Mouse (Mus musculus) intestine, embryonic 16.5 days (tissue): ENCODE results near the gene Usp16. TPM values are rescaled to one million over a fixed set of nuclear protein-coding genes. Genes with fewer than 3 reads are reported as not detected.
"Not testable (repeated sequence)": the region's sequence is repeated elsewhere in the genome, so short reads cannot be mapped to it uniquely, and the experiment has no call there.

Source experiments
- ATAC-seq: fragments of 200-750 bp; cut with Nextera tagmentation; 2 replicates; pipeline ENCODE4 v1.8.0; 2017; ENCODE audit warnings: moderate TSS enrichment, moderate library complexity
- H3K27ac ChIP-seq: fragments of 300-500 bp; sonication (generic); 2 replicates; pipeline ENCODE4 v1.5.1; 2014; ENCODE audit warnings: mild to moderate bottlenecking, low read length
- H3K27me3 ChIP-seq: fragments of 300-500 bp; sonication (generic); replicated peaks from 2 replicates; pipeline ENCODE4 v1.6.1; 2014; ENCODE audit warnings: low read length, control low read depth, mixed read lengths; ENCODE audit not compliant: control insufficient read depth, insufficient read depth
- H3K36me3 ChIP-seq: fragments of 300-500 bp; sonication (generic); 2 replicates; pipeline ENCODE4 v1.6.1; 2014; ENCODE audit warnings: low read length, control low read depth; ENCODE audit not compliant: control insufficient read depth, insufficient read depth
- H3K4me1 ChIP-seq: fragments of 300-500 bp; sonication (generic); 2 replicates; pipeline ENCODE4 v1.6.1; 2014; ENCODE audit warnings: low read length, control low read depth, mixed read lengths; ENCODE audit not compliant: control insufficient read depth, insufficient read depth
- H3K4me2 ChIP-seq: fragments of 300-500 bp; sonication (generic); 2 replicates; pipeline ENCODE4 v1.6.1; 2014; ENCODE audit warnings: low read depth, low read length, control low read depth
- H3K4me3 ChIP-seq: fragments of 300-500 bp; sonication (generic); 2 replicates; pipeline ENCODE4 v1.5.1; 2014; ENCODE audit warnings: mild to moderate bottlenecking, low read length
- H3K9ac ChIP-seq: fragments of 300-500 bp; sonication (generic); 2 replicates; pipeline ENCODE4 v1.6.1; 2014; ENCODE audit warnings: low read depth, low read length
- H3K9me3 ChIP-seq: fragments of 300-500 bp; sonication (generic); 2 replicates; pipeline ENCODE4 v1.6.1; 2016; ENCODE audit warnings: low read length, control low read depth; ENCODE audit not compliant: control insufficient read depth
- WGBS: fragments of 180-500 bp; shearing (Covaris S2); extraction: QIAGEN DNeasy Blood & Tissue Kit; methylation state at CpG from one replicate; pipeline ENCODE4 v1.1.7; 2014; 5-methylcytosine and 5-hydroxymethylcytosine counted together
- polyA plus RNA-seq: library from polyadenylated mRNA; unstranded; fragments of >200 nt; fragmentation: Nextera tagmentation; extraction: Ambion mirVana; gene quantifications from 2 replicates; pipeline ENCODE4 v1.2.1, GENCODE M21; 2015

Usp16 gene
- polyA plus RNA-seq, 1 experiment from 2014 or later = 33.7 TPM

DNA sequence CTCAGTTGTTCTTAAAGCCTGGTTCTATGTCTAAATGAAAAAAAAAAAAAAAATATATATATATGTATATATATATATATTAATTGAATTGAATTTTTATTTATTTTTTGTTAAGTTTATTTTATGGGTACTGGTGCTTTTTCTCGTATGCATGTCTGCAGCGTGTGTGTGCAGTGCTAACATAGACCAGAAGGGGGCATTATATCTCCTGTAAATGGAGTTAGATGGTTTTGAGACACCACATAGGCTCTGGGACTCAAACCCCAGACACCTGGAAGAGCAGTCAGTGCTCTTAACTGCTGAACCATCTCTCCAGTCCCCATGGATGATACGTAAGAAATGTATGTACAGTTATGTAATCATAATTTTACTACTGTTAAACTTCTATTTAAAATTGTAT lies 4.2 kb downstream of the Usp16 start:
- no peak for ATAC-seq
- H3K4me3 ChIP-seq = no peak overlapping the region
- no peaks in the 10 kb centered on the region for H3K9me3 ChIP-seq
- WGBS = 97% methylated on average over 3 of the region's 3 CpGs
- H3K36me3 ChIP-seq = peaks cover 8% of the 10 kb centered on the region; the same call in 1 of the 2 replicates
- H3K27me3 ChIP-seq = no peaks in the 10 kb centered on the region
- H3K4me1 ChIP-seq = peaks cover 12% of the 10 kb centered on the region
- no peak overlapping the region for H3K27ac ChIP-seq
- no peak overlapping the region for H3K4me2 ChIP-seq
- no peak overlapping the region for H3K9ac ChIP-seq

DNA sequence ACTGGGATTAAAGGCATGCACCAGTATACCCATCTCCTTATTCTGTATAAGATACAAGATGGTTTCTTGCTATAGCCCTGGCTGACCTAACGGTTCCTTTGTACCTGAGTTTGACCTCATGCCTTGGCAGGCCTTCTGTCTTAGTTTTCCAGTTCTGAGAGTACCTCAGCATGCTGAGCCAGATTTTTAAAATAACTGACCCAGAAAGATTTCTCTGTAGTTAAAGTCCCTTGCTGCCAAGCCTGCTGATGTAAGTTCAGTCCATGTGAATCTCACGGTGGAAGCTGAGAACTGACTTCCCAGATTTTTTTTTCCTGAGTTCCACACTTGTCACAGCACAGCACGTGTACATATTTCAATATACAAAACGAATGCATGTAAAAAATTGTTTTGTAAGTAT lies 16.1 kb downstream of the Usp16 start:
- Histone ChIP-seq H3K4me3 (no peak overlapping the region), H3K4me1 (no peaks in the 10 kb centered on the region), H3K36me3 (peaks cover 17% of the 10 kb centered on the region), H3K4me2 (no peak overlapping the region), H3K27ac (no peak overlapping the region), H3K9ac (no peak overlapping the region), H3K27me3 (no peaks in the 10 kb centered on the region), H3K9me3 (no peaks in the 10 kb centered on the region)
- WGBS = 90% methylated on average over 4 of the region's 4 CpGs
- ATAC-seq = no peak

DNA sequence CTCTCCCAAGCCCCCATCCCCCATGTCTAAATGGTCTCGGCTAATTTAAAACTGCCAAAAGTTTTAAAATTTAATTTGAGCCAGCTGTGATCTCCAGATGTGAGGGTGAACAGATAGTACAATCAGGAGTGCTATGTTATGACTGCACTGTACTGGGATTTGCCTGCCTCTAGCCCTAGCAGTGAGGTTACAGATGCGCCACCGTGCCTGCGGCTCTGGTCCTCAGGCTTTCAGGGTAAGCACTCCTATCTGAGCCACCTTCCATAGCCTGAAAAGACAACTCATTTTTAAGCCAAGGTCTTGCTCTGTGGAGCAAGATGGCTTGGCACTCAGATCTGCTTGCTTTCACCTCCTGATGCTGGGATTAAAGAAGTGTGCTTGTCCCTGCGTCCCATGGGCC lies 29.9 kb downstream of the Usp16 start:
- Histone ChIP-seq H3K4me2 (no peak overlapping the region), H3K9ac (no peak overlapping the region), H3K36me3 (peaks cover 21% of the 10 kb centered on the region), H3K4me3 (no peak overlapping the region), H3K9me3 (no peaks in the 10 kb centered on the region), H3K27me3 (no peaks in the 10 kb centered on the region), H3K4me1 (no peaks in the 10 kb centered on the region), H3K27ac (no peak overlapping the region)
- ATAC-seq = no peak
- 92% methylated on average over 5 of the region's 5 CpGs for WGBS

DNA sequence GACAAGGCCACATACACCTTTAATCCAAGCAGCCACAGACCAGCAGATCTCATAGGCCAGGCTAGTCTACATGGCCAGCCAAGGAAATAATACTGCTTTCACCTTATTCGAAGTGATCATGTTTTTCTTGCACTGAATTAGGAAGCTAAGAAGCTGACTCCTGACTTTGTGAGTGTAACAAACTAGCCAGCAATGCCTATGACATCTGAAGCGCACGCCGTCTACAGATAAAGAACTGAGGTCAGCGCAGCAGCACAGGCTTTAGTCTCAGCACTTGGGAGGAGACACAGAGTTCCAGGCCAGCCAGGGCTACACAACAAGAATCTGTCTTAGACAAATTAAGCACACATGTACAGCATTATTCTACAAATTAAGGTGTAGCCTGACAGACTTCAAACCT lies 32.2 kb downstream of the Usp16 start:
- H3K27me3 ChIP-seq = no peaks in the 10 kb centered on the region
- no peaks in the 10 kb centered on the region for H3K4me1 ChIP-seq
- 95% methylated on average over 5 of the region's 5 CpGs for WGBS
- H3K36me3 ChIP-seq = peaks cover 34% of the 10 kb centered on the region
- H3K9ac ChIP-seq = no peak overlapping the region
- no peak for ATAC-seq
- H3K27ac ChIP-seq = no peak overlapping the region
- no peak overlapping the region for H3K4me3 ChIP-seq
- H3K4me2 ChIP-seq = no peak overlapping the region
- H3K9me3 ChIP-seq = no peaks in the 10 kb centered on the region

DNA sequence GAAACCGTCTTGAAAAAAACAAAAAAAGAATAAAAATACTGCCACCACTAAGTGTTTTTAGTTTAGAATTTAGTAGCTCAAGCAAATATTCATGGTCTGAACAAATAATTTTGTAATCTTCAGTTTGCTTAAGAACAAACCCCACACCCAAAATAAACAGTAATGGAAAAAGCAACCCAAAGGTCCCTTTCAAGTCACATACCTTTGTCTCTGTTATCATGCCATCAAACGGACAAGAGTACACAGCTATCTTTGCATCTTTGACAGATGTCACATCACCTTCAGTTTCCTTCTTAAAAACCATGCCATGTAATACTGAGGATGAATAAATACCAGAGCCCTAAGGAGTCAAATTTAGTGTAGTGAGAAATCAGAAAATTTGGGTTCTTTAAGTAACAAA lies 34.1 kb downstream of the Usp16 start:
- WGBS = 68% methylated on average over 2 of the region's 2 CpGs
- no peak overlapping the region for H3K4me2 ChIP-seq
- ATAC-seq = no peak

DNA sequence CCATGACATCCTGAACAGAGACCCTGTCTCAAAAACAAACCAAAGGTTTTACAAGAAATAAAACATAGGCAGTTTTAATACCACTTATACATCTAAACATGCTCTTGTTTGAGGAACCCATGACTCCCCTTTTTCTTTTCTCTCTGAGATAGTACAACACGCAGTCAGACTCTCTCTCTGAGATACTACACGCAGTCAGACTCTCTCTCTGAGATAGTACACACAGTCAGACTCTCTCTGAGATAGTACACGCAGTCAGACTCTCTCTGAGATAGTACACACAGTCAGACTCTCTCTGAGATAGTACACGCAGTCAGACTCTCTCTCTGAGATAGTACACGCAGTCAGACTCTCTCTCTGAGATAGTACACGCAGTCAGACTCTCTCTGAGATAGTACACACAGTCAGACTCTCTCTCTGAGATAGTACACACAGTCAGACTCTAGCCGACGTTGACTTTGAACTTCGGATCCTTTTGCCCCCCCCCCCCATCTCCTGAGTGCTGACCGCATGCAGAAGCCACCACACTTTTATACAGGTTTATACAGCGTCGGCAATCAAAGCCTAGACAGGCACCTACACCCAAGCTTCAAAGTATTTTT lies 37.8 kb downstream of the Usp16 start:
- peaks cover 13% of the 10 kb centered on the region for H3K4me1 ChIP-seq
- H3K4me3 ChIP-seq, H3K9ac ChIP-seq, H3K9me3 ChIP-seq, H3K27me3 ChIP-seq, H3K27ac ChIP-seq, ATAC-seq, H3K4me2 ChIP-seq: not testable (repeated sequence)
- 96% methylated on average over 12 of the region's 12 CpGs for WGBS
- peaks cover 15% of the 10 kb centered on the region; the same call in 1 of the 2 replicates for H3K36me3 ChIP-seq

More for the DNA sequence above, 34.1 kb downstream of the Usp16 start:
- no peak overlapping the region for H3K9ac ChIP-seq
- no peaks in the 10 kb centered on the region for H3K27me3 ChIP-seq
- peaks cover 28% of the 10 kb centered on the region for H3K36me3 ChIP-seq
- H3K27ac ChIP-seq = no peak overlapping the region
- no peak overlapping the region for H3K4me3 ChIP-seq
- H3K9me3 ChIP-seq = no peaks in the 10 kb centered on the region
- H3K4me1 ChIP-seq = no peaks in the 10 kb centered on the region

DNA sequence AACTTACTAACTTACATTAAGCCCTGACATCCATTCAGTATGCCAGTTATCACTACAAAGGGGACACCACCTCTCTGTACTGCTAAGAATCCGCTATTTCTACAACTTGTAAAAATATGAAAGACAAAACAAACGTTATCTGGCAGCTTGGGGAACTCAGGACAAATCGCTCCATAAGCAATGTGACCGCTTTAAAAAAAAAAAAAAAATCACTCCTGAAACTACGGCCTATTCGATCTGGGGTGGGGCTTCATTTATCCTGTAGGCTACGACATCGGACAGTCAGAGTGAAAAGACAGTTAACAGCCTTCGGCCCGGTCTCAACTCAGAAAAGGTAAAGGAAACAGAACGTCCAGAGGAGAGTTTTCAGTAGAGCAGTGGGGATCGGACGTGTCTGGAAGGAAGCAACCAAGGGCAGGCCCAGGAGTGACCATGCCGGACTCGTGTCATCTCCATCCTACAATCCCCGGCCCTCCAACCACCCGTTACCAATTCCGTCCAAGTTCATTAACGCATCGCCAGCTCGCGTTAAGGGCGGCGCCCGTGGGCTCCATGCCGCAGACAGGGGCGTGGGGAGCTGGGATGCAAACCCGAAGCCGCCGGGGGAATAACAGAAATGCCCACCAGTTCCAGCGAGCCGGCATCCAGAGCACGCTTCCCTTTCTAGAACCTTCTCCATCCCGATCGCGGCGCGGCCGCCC lies 40.6 kb downstream of the Usp16 start:
- ATAC-seq = peak; percentile 53

DNA sequence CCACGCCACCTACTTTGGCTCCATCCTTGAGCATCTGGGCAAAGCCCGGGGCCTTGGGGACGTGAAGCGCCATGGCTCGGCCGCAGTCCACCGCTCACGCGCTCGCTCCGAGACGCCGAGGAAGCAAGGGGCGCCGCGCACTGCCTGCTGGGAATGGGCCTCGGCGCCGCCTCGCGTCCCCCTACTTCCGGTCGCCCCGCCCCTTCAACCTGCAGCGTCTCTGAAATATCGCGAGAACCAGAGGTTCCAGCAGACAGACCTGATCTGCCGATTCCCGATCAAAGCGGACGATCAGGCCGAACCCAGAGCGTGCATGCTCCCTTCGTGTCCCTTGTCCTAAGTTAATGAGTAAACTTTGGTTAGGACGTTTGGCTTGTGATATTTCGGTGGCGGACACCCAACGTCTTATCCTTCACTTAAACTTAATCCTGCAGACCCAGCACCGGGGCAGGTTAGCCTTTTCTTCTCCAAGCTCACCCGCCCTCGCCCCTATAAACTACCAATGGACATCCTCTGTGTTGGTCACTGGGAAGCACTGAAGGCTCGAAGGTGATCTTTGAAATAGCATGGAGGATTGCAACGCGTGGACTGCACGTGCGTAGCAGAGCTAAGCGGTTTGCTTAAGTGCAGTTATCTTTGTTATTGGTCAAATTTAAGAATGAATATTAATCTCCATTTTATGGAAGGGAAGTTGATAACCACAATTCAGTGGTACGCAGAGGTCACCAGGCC lies 41.4 kb downstream of the Usp16 start, which contains the start of gene Cct8:
Gene Cct8 (minus strand): TSS at position 158 of the 732 bp plus-strand sequence.
- peaks cover 3% of the 10 kb centered on the region; the same call in 1 of the 2 replicates for H3K36me3 ChIP-seq
- peak within 1 kb of the TSS; percentile 96 for H3K4me3 ChIP-seq
- peak; percentile 96 for ATAC-seq
- H3K27me3 ChIP-seq = no peaks in the 10 kb centered on the region
- peak within 1 kb of the TSS; percentile 71 for H3K4me2 ChIP-seq
- H3K4me1 ChIP-seq = peaks cover 13% of the 10 kb centered on the region
- H3K9ac ChIP-seq = peak within 1 kb of the TSS; percentile 94
- H3K9me3 ChIP-seq = no peaks in the 10 kb centered on the region
- peak within 1 kb of the TSS; percentile 88 for H3K27ac ChIP-seq
- under 1% methylated on average over 48 of the region's 48 CpGs for WGBS

More for the DNA sequence above, 40.6 kb downstream of the Usp16 start:
- H3K4me1 ChIP-seq = peaks cover 13% of the 10 kb centered on the region
- H3K9ac ChIP-seq = peak overlapping the region; percentile 94
- under 1% methylated on average over 39 of the region's 39 CpGs for WGBS
- peak overlapping the region; percentile 88 for H3K27ac ChIP-seq
- H3K4me2 ChIP-seq = peak overlapping the region; percentile 71
- peak overlapping the region; percentile 96 for H3K4me3 ChIP-seq
- H3K27me3 ChIP-seq = no peaks in the 10 kb centered on the region
- H3K9me3 ChIP-seq = no peaks in the 10 kb centered on the region
- peaks cover 9% of the 10 kb centered on the region; the same call in 1 of the 2 replicates for H3K36me3 ChIP-seq

DNA sequence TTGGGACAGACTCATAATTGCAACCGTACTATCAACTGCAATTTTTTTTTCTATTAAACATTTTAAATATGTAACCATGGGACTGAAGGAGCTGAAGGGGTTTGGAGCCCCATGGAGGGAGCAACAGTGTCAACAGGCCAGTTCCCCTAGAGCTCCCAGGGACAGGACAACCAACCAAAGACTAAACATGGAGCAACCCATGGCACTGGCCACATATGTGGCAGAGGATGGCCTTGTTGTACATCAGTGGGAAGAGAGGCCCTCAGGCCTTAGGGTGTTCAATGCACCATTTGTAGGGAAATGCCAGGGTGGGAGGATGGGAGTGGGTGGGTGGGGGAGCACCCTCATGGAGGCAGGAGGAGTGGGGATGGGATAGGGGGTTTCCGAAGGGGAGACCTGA lies 42.2 kb downstream of the Usp16 start:
- no peaks in the 10 kb centered on the region for H3K27me3 ChIP-seq
- H3K27ac ChIP-seq = no peak overlapping the region
- peak overlapping the region; percentile 53 for H3K4me2 ChIP-seq
- H3K4me3 ChIP-seq = peak overlapping the region; percentile 35
- H3K4me1 ChIP-seq = peaks cover 21% of the 10 kb centered on the region
- no peaks in the 10 kb centered on the region for H3K36me3 ChIP-seq
- no peaks in the 10 kb centered on the region for H3K9me3 ChIP-seq
- no peak for ATAC-seq
- WGBS = 83% methylated on average over 2 of the region's 2 CpGs
- 0 out of 2 replicates have a peak overlapping the region, but pooled peaks have one; percentile 24 for H3K9ac ChIP-seq
